Mouse (Mus musculus) midbrain, postnatal 0 days (tissue): Measurements from ENCODE around the gene Tln1. TPM values are rescaled to one million over a fixed set of nuclear protein-coding genes. Genes with fewer than 3 reads are reported as not detected.

Experiments
- ATAC-seq: fragments of 200-750 bp; cut with Nextera tagmentation; 2 replicates; pipeline ENCODE4 v1.8.0; 2017; ENCODE audit warnings: moderate number of reproducible peaks, mild to moderate bottlenecking, moderate TSS enrichment, moderate library complexity; ENCODE audit not compliant: low FRiP score
- DNase-seq: peaks from one replicate; pipeline ENCODE4 v3.0.0-alpha.2; 2015; ENCODE audit warnings: low spot score
- H3K27ac ChIP-seq: fragments of 300-500 bp; sonication (generic); 2 replicates; pipeline ENCODE4 v1.5.1; 2014; ENCODE audit warnings: low read depth, mild to moderate bottlenecking, low read length, mixed read lengths
- H3K27me3 ChIP-seq: fragments of 300-500 bp; sonication (generic); 2 replicates; pipeline ENCODE4 v1.6.1; 2014; ENCODE audit warnings: low read length, control low read depth, mixed read lengths; ENCODE audit not compliant: insufficient read depth
- H3K36me3 ChIP-seq: fragments of 300-500 bp; sonication (generic); 2 replicates; pipeline ENCODE4 v1.6.1; 2014; ENCODE audit warnings: low read length, control low read depth, mixed read lengths; ENCODE audit not compliant: insufficient read depth
- H3K4me1 ChIP-seq: fragments of 300-500 bp; sonication (generic); 2 replicates; pipeline ENCODE4 v1.6.1; 2014; ENCODE audit warnings: mild to moderate bottlenecking, control low read depth, antibody characterized with exemption, low read length, mixed read lengths; ENCODE audit not compliant: insufficient read depth
- H3K4me2 ChIP-seq: fragments of 300-500 bp; sonication (generic); 2 replicates; pipeline ENCODE4 v1.6.1; 2014; ENCODE audit warnings: low read depth, mild to moderate bottlenecking, low read length, mixed read lengths; ENCODE audit not compliant: poor library complexity, severe bottlenecking
- H3K4me3 ChIP-seq: fragments of 300-500 bp; sonication (generic); 2 replicates; pipeline ENCODE4 v1.5.1; 2014; ENCODE audit warnings: low read depth, mild to moderate bottlenecking, low read length, moderate library complexity
- H3K9ac ChIP-seq: fragments of 300-500 bp; sonication (generic); replicated peaks from 2 replicates; pipeline ENCODE4 v1.6.1; 2014; ENCODE audit warnings: mild to moderate bottlenecking, low read length, moderate library complexity, mixed read lengths; ENCODE audit not compliant: poor library complexity, severe bottlenecking
- H3K9me3 ChIP-seq: fragments of 300-500 bp; sonication (generic); 2 replicates; pipeline ENCODE4 v1.6.1; 2016; ENCODE audit warnings: low read length, control low read depth
- CTCF ChIP-seq: IDR thresholded peaks from 2 replicates; pipeline ENCODE4 v1.5.1; 2016; ENCODE audit warnings: antibody characterized with exemption, mild to moderate bottlenecking
- WGBS: fragments of 180-500 bp; shearing (Covaris S2); extraction: QIAGEN DNeasy Blood & Tissue Kit; methylation state at CpG from one replicate; pipeline ENCODE4 v1.1.7; 2014; 5-methylcytosine and 5-hydroxymethylcytosine counted together
- polyA plus RNA-seq: library from polyadenylated mRNA; unstranded; fragments of >200 nt; fragmentation: Nextera tagmentation; extraction: Ambion mirVana; gene quantifications from 2 replicates; pipeline ENCODE4 v1.2.1, GENCODE M21; 2015
- total RNA-seq: library from RNA; depleted of rRNA; stranded (reverse); fragments of >200 nt; gene quantifications from 2 replicates; pipeline ENCODE4 v1.2.3, GENCODE M21; 2014

Gene Tln1
- total and polyA plus RNA-seq, 2 experiments from 2014 or later, result 44.4 to 75.7 TPM

- no peak for ATAC-seq
- 95% methylated on average over 5 of the region's 5 CpGs for WGBS
- no peak overlapping the region for H3K4me3 ChIP-seq
- H3K27ac ChIP-seq, result no peak overlapping the region
- H3K9me3 ChIP-seq, result no peaks in the 10 kb centered on the region
- no peak overlapping the region for H3K9ac ChIP-seq
- peaks cover 35% of the 10 kb centered on the region for H3K36me3 ChIP-seq
- no peak for TF ChIP-seq CTCF
- peaks cover 24% of the 10 kb centered on the region for H3K4me1 ChIP-seq
- no peak overlapping the region for H3K4me2 ChIP-seq
- H3K27me3 ChIP-seq, result no peaks in the 10 kb centered on the region
- DNase-seq, result no peak
These were observed 18.2 kb upstream of the Tln1 start for GRCm38 (mm10) chr4:43580721-43581120.

GRCm38 (mm10) chr4:43579731-43580130 is 17.2 kb upstream of the Tln1 start:
- WGBS, result 67% methylated on average over 6 of the region's 6 CpGs
- peak overlapping the region; percentile 95 for H3K4me2 ChIP-seq
- peaks cover 35% of the 10 kb centered on the region for H3K36me3 ChIP-seq
- ATAC-seq, result no peak
- no peak for TF ChIP-seq CTCF
- H3K4me1 ChIP-seq, result peaks cover 34% of the 10 kb centered on the region
- peak overlapping the region; percentile 68 for H3K9ac ChIP-seq
- no peaks in the 10 kb centered on the region for H3K9me3 ChIP-seq
- H3K27me3 ChIP-seq, result no peaks in the 10 kb centered on the region
- peak overlapping the region; percentile 92 for H3K4me3 ChIP-seq
- no peak for DNase-seq
- no peak overlapping the region for H3K27ac ChIP-seq

- H3K27me3 ChIP-seq, result no peaks in the 10 kb centered on the region
- ATAC-seq, result no peak
- H3K4me3 ChIP-seq, result peak overlapping the region; percentile 92
- peak overlapping the region; percentile 72; the same call in 1 of the 2 replicates for H3K27ac ChIP-seq
- peak overlapping the region; percentile 68 for H3K9ac ChIP-seq
- 6% methylated on average over 10 of the region's 10 CpGs for WGBS
- H3K9me3 ChIP-seq, result no peaks in the 10 kb centered on the region
- peaks cover 31% of the 10 kb centered on the region for H3K36me3 ChIP-seq
- H3K4me2 ChIP-seq, result peak overlapping the region; percentile 95
- H3K4me1 ChIP-seq, result peaks cover 34% of the 10 kb centered on the region
- no peak for TF ChIP-seq CTCF
- DNase-seq, result no peak
These were observed 16.8 kb upstream of the Tln1 start for GRCm38 (mm10) chr4:43579256-43579655.

- Histone ChIP-seq H3K4me2 (peak within 1 kb of the TSS; percentile 95), H3K4me1 (peaks cover 34% of the 10 kb centered on the region), H3K27ac (peak within 1 kb of the TSS; percentile 72), H3K4me3 (peak within 1 kb of the TSS; percentile 92), H3K27me3 (no peaks in the 10 kb centered on the region), H3K9me3 (no peaks in the 10 kb centered on the region), H3K9ac (peak within 1 kb of the TSS; percentile 68), H3K36me3 (peaks cover 26% of the 10 kb centered on the region)
- WGBS, result under 1% methylated on average over 75 of the region's 76 CpGs
- TF ChIP-seq CTCF, result peak; percentile 43
- peak; percentile 82 for DNase-seq
- ATAC-seq, result peak; percentile 86
These were observed 16.1 kb upstream of the Tln1 start, which contains the start of the genes Rgp1 and Gba2 for GRCm38 (mm10) chr4:43578376-43579204. Gene Rgp1 (plus strand): TSS chr4:43578715. Gene Gba2 (minus strand): TSS chr4:43578873.

- no peaks in the 10 kb centered on the region for H3K27me3 ChIP-seq
- WGBS, result 53% methylated on average over 8 of the region's 8 CpGs
- H3K4me1 ChIP-seq, result peaks cover 34% of the 10 kb centered on the region
- peak overlapping the region; percentile 95 for H3K4me2 ChIP-seq
- peaks cover 24% of the 10 kb centered on the region for H3K36me3 ChIP-seq
- no peak for TF ChIP-seq CTCF
- peak overlapping the region; percentile 92 for H3K4me3 ChIP-seq
- H3K27ac ChIP-seq, result no peak overlapping the region
- ATAC-seq (no peak), DNase-seq (no peak)
- H3K9me3 ChIP-seq, result no peaks in the 10 kb centered on the region
- H3K9ac ChIP-seq, result peak overlapping the region; percentile 68
These were observed 14.9 kb upstream of the Tln1 start for GRCm38 (mm10) chr4:43577237-43577881.

- peak overlapping the region; percentile 9; the same call in 1 of the 2 replicates for H3K4me3 ChIP-seq
- H3K4me2 ChIP-seq, result peak overlapping the region; percentile 32
- H3K4me1 ChIP-seq, result peaks cover 34% of the 10 kb centered on the region
- H3K9me3 ChIP-seq, result no peaks in the 10 kb centered on the region
- 43% methylated on average over 2 of the region's 2 CpGs for whole genome bisulfite sequencing
- H3K9ac ChIP-seq, result 0 out of 2 replicates have a peak overlapping the region, but pooled peaks have one; percentile 0
- peaks cover 30% of the 10 kb centered on the region for H3K36me3 ChIP-seq
- H3K27me3 ChIP-seq, result no peaks in the 10 kb centered on the region
- H3K27ac ChIP-seq, result no peak overlapping the region
- no peak for ATAC-seq
- no peak for DNase-seq
- no peak for TF ChIP-seq CTCF
These were observed 12.9 kb upstream of the Tln1 start for GRCm38 (mm10) chr4:43575356-43575755.
